Mouse (Mus musculus) splenic B cell, adult 2 months (primary cell): ENCODE measurements around the gene Hacl1.

ENCODE experiments used
- DNase-seq: peaks from one replicate; pipeline ENCODE4 v3.0.0-alpha.2; 2011; ENCODE audit warnings: low read depth, low spot score
- H3K27me3 ChIP-seq: 2 replicates; pipeline ENCODE4 v1.6.1; 2012; ENCODE audit warnings: mild to moderate bottlenecking, low read length, moderate library complexity, mixed read lengths; ENCODE audit not compliant: control insufficient read depth, poor library complexity, insufficient read depth, severe bottlenecking
- H3K36me3 ChIP-seq: 2 replicates; pipeline ENCODE4 v1.6.1; 2012; ENCODE audit warnings: mild to moderate bottlenecking, low read length, moderate library complexity, mixed read lengths; ENCODE audit not compliant: control insufficient read depth, poor library complexity, insufficient read depth, severe bottlenecking

Hacl1 gene

DNA sequence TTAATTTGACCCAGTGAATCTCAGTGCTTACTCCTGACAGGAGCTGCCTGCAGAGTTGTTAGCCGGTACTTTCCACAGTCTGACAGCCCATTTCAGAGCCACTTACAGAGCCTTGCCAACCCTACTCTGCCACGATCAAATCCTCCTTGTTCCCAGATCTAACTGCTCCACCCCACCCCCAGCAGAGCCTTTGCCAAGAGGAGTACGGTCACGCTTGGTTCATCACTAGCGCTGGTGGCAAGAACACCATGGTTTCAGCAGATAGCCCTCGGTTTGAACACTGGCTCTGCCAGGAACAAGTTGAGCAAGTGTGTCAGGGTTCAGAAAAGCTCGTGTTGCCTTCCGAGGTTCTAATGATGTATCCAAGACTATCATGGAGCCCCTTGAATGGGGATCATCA, 54.6 kb downstream of the Hacl1 start:
- no peak for DNase-seq
- no peaks in the 10 kb centered on the region for H3K36me3 ChIP-seq
- H3K27me3 ChIP-seq: no peaks in the 10 kb centered on the region

DNA sequence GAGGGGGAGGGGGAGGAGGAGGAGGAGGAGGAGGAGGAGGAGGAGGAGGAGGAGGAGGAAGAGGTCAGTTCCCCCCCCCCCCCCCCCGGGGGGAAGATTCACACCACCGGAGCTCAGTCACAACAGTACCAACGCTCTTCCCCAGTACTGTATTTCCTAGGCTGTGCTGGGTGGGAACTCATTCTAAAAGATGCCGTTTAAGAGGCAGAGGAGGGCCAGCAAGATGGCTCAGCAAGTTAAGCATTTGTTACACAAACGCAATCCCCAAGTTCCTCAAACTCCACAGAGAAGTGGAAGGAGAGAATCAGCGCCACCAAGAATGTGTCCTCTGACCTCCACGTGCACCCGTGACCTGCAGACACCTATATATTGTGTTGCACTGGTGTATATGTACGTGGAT, 58.0 kb downstream of the Hacl1 start:
- Histone ChIP-seq H3K36me3 (no peaks in the 10 kb centered on the region), H3K27me3 (no peaks in the 10 kb centered on the region)
- DNase-seq: no peak

DNA sequence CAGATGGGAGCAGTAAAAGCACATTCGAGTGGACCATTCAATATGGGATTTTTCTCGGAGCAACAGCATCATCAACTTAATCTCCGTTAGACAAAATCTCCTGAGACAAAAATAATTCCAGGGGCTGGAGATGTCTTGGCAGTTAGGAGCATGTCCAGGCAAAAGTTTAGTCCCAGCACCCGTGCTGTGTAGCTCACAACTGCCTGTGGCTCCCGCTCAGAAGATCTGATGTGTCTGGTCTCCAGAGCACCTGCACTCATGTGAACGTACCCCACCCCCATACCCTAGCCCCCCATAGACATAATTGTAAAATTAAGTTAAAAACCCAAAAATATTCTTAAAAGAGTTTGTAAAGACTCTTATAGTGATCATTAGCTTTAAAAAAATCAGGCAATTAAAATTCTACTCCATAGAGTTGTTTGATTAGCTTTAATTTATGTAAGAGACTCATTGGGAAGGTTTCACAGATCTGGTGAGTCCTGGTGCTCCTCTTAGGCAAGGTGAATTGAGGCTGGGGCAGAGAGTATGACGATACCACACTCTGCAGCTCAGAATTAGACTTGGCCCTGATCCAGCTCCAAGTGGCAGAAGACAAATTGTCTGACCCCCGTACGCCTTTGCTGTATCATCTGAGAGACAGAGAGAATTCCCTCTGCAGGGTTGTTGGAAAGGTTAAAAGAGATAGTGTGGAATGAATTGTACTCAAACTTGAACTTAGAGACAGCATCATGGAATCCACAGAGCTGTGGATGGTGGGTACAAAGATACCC, 62.9 kb downstream of the Hacl1 start:
- Histone ChIP-seq H3K27me3 (no peaks in the 10 kb centered on the region), H3K36me3 (no peaks in the 10 kb centered on the region)
- DNase-seq: no peak

DNA sequence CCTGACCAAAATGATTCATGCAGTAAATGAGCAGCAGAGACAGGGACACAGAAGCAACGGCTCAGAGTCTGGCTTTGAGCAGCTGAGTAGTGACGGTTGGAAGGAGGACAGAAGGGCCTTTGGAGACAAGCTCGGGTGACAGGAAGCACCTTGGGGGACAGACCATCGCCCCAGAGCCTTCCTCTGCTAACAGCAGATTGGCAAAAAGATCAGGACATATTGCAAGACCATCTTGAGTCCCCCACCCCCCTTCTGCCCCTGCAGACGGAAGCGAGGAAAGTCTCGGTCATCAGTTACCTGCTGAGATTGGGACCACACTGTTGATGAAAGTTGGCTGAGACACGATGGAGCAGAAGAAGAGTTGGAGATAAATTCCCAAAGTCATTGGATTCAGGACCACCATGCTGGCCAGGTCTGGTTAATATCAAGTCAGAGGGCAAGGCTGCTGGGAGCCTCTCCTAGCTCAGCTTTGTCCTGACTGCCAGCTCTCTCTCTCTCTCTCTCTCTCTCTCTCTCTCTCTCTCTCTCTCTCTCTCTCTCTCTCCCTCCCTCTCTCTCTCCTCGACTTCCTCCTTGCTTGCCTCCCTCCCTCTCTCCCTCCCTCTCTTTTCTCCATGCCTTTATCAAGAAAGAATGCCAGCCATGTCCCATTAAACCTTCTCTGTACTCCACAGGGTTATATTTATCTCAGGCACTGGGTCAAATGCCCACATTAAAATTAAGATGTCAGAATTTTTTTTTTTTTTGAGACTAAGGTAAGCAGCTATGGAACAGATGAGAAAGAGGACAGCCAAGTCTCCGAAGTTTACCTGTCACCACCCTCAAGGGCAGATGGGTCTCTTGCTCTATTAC, 64.0 kb downstream of the Hacl1 start:
- Histone ChIP-seq H3K36me3 (no peaks in the 10 kb centered on the region), H3K27me3 (no peaks in the 10 kb centered on the region)
- DNase-seq: no peak

DNA sequence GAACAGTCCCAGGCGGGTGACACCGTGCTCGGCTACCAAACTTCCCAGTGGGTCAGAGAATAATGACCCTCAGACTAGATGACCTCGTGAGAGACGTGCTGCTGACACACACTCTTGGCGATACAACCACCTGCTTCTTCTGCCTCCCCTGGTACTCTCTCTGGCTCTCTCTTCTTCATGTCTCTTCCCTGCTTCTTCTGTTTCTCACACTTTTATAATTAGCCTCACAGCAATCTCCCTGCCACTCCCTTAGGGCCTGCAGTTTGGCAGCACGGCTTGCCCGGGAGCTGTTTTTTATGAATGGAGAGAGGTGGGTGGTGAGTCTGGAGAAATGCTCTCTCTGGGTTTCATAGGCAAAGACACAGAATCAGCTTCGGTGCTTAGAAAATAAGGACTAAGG, 65.2 kb downstream of the Hacl1 start:
- no peak for DNase-seq
- no peaks in the 10 kb centered on the region for H3K27me3 ChIP-seq
- no peaks in the 10 kb centered on the region for H3K36me3 ChIP-seq

DNA sequence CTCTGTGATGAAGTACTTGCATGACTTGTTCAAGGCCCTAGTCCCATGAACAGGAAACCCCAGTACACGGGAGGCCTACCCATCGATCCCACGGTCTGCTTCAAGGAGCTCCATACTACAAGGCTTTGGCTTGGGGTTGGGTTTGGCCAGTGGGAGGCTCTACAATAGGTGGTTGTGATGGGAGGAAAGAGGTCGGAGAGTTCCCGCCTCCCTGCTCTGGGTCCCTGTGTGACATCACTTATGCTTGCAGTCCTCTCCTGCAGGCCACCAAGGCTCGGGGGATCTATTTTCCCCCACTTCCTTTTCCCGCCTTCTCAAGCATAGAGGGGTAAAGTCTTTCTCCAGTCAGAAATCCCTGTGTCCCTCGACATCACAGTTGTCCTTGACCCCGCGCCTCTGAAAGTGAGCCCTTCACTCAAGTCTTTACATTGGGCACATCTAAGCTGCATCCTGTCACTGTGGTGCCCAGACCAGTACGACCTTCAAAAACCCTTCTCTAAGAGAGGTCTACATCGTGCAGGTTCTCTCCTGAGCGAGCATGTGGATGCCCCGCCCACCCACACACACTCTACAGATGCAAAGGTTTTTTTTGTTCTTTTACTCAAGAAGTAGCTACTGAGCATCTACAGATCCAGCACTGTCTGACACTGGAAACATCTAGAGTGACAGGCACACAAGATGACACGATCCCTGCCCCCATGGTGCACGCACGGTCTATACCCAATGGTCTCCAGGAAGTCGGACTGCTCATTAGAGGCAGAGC, 66.0 kb downstream of the Hacl1 start:
- Histone ChIP-seq H3K27me3 (no peaks in the 10 kb centered on the region), H3K36me3 (no peaks in the 10 kb centered on the region)
- DNase-seq: no peak

DNA sequence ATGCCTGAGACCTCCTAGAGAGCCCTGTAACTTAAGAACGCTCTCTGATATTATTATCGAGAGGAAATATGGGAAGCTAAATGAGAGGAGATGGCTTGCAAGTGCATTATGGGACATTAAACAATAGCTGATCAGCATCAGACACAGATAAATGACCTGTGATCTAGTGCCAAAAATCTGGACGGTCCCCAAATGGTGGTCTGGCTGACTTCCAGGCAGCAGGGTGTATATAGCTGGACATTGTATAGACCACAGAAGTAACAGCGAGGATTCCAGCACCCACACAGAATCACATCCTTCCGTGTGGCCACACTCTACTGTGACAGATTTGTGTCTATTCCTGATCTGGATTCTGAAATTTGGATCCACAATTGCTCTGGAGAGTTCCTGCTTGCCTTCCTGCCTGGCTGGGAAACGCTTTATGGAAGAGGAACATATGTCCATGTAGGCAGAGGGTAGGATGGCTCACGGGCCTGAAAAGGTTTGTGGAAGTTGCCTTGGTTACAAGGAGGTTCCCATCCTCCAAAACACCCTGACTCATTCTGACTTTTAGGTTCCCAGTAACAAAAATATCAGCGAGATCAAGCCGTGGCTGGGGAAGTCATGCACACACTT, 68.4 kb downstream of the Hacl1 start:
- Histone ChIP-seq H3K27me3 (no peaks in the 10 kb centered on the region), H3K36me3 (no peaks in the 10 kb centered on the region)
- DNase-seq: no peak

DNA sequence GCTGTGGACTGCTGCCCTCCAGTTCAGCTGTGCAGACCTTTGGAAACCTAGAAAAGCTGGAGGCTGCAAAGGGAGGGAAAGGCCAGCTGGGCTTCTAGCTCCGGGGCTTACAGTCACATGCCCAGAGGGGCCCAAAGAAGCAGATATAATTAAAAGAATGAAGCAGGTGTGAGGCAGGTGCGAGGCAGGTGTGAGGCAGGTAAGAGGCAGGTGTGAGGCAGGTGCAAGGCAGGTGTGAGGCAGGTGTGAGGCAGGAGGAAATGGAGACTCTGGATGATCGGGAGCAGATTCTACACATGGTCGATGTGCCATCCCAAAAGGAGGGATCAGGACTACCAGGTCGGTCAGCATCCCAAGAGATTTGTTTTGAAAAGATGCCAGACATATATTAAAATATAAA, 69.7 kb downstream of the Hacl1 start:
- Histone ChIP-seq H3K27me3 (no peaks in the 10 kb centered on the region), H3K36me3 (no peaks in the 10 kb centered on the region)
- DNase-seq: no peak

DNA sequence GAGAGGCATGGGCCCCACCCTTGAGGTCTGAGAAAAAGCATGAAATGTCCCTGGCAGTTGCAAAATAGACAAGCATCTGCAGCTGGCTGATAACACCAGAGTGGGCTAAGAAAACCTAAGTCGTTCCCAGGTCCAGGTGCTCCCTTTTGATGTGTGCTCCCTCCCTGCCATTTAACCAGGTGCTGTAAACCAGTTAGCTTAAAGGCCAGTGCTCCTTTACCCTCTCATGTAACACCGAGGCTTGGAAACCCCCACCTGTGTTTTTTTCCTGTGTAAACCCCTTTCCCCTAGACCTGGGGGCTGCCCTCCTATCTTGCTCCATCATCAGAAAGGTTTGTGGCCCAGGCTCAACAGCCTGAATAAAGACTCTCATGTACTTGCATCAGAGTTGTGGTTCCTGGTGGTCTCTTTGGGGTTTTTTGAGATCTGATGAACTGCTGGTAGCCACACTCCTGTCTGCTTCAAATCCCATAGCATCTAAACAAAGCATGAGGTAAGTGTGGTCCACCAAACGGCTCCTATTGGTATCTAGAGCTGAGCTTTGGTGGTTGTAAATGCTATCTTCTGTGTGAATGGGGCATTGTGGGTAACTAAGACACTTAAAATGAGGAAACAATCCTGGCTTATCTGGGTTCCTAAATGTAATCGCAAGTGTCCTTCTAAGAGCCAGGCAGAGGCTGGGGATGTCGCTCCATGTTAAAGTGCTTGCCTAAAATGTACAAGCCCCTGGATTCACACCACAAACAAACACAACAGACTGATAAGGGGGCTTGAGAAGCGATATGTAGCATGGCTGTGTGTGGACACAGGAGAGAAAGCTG, 70.7 kb downstream of the Hacl1 start:
- Histone ChIP-seq H3K36me3 (no peaks in the 10 kb centered on the region), H3K27me3 (no peaks in the 10 kb centered on the region)
- no peak for DNase-seq

DNA sequence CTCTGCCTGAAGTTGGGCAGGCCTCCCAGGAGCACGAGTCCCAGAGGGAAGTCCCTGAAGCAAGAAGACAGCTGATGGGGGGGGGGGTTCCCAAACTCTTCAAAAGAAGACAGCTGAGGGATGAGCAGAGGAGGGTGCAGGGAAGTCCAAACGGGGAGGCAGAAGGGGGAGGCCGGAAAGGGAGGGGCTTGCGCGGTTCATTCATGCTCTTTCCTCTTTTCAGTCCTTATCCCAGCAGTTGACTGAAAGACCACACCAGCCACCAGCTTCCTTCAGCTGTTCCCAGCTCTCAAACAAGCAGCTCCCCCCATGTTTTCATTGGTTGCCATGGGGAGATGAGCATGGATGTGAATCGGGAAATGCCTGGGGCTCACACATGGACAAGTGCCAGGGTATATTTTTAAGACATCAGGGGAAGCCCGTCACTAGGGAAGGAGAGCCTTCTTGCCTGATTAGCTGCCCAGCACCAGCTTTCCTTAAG, 71.9 kb downstream of the Hacl1 start:
- DNase-seq: peak; percentile 35
- H3K36me3 ChIP-seq: no peaks in the 10 kb centered on the region
- H3K27me3 ChIP-seq: no peaks in the 10 kb centered on the region

DNA sequence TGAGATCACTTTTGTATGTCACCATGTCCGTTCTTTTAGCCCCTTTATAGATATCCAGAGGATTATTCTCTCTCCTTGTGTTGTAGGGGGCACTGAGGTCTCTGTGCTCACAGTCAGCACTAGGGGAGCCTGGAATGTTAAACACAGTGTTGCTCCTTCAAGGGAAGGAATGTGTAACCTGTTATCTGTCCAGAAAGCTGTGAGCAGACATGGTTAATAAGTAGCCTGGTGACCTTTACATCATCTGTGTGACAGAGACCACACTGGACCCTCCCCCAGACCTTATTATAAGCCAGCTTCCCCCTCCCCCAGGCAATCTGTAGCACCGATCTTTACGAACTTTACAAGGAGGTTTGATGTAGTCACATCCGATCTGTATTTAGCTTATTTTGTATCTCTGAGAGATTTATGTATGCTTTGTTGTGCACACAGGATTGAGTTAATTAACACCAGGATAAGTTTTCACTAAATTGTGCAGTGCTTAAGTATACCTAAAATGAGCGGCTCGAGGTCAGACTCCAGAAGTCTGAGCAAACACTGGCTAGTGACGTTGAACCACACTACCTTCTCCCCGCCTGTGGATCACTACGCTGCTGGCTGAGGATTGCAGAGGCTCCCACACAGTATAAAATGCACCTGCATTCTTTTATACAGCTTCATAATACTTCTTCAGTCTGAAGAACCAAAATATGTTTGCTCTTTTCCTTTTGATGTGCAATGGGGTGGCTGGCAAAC, 75.4 kb downstream of the Hacl1 start:
- no peak for DNase-seq
- Histone ChIP-seq H3K36me3 (no peaks in the 10 kb centered on the region), H3K27me3 (no peaks in the 10 kb centered on the region)

DNA sequence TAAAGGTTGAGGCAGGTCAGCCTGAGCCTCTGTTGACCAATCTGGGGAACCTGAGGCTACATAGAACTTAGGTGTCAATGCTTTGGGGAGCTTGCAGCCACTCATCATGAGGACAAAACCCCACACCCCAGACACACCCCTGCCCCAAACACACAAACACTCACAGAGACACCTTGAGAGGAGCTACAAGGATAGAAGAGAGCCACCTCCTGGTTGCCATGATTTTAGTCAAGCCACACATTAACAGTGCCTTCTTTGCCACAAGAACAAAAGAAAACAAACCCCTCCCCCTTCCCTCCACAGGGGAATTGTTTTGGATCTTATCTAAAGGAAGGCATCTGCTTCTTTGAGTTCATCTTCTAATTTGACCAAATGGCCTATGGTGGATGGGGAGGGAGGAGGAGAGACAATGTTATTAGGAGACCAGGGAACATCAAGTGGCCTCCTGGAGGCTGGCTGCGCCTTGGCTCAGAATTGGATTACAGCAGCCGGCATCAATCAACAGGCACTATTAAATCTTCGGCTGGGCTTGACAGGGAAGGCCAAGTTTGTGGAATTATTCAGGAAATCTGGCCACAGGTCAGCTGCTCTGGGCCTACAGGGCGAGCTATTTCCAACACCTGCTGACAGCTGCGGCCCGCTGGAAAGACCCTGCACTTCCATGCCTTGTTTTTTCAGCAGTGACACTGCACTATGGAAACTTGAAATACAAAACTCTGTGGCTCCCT, 76.5 kb downstream of the Hacl1 start:
- no peak for DNase-seq
- no peaks in the 10 kb centered on the region for H3K36me3 ChIP-seq
- no peaks in the 10 kb centered on the region for H3K27me3 ChIP-seq

DNA sequence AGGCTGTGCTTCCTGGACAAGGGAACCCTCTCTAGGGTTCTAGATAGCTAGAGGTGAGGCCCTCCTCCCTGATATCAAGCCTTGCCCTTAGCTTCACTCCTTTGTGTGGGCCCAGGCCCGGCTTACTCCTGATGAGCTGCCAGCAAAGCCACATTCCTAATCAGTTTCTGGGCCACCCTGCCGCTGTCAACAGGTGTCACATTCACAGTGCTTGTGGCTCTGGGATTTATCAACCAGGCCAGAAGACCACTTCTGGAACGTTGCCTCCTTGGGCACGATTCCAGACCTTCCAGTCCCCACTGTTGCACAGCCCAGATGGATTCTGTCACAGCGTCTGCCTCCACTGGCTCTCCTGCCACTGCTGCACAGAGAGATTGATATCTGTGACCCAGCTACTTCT, 80.2 kb downstream of the Hacl1 start:
- Histone ChIP-seq H3K27me3 (no peaks in the 10 kb centered on the region), H3K36me3 (no peaks in the 10 kb centered on the region)
- DNase-seq: no peak
